Mouse (Mus musculus) hindlimb bud, embryonic 11.5 days (tissue): ENCODE measurements around the gene Rag1.

ENCODE experiments used
- DNase-seq: peaks from one replicate; pipeline ENCODE4 v3.0.0-alpha.2; 2012; ENCODE audit warnings: low read depth, low spot score; ENCODE audit errors: extremely low spot score

Gene Rag1

DNA sequence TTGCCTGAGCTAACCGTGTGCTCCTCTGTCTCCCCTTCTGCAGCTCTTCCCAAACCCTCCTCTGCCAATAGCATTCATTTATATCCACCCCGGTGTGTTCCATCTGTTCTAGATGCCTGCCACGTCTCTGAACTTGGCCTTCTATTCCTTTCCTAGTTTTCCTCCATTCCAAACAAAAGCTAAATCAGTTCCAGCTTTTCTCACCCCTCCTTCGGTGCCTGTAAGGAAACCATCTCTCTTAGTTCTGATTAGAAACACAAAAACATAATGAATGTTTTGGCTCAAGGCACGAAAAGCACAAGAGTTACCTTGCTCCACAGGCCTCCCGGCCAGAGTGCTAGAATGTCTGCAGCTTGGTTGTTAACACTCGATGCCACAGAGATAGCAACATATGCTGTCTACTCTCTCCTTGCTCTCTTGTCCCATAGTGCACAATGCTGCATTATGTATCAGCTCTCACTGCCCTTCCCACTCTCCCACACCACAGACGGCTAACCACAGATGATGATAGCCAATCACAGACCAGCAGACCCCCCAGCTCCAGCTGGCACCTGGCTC, at the start of gene Rag1, which contains the start of gene B230118H07Rik:
TSS of gene Rag1 (minus strand) at position 388 of the 558 bp plus-strand sequence.
TSS of gene B230118H07Rik (minus strand) at position 419 of the 558 bp plus-strand sequence.
- DNase-seq: no peak

DNA sequence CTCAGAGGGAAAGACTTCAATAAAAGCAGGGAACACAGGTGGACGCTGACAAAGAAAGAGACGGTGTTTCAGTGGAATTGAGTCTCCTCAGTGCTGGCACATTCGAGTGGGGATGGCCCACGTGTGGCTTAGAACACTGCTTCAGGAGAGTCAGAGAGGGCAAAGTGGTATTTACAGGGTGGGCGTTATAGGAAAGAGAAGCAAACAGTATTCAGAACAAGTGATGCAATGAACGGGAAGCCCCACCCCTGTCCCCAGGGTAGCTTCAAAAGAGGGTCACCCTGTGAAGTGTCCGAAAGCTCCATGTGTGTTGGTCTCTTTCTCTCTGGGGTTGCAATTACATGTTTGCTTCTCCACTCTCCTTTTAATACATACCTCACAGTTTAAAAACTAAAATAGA, 46.3 kb upstream of the Rag1 start:
- DNase-seq: no peak

DNA sequence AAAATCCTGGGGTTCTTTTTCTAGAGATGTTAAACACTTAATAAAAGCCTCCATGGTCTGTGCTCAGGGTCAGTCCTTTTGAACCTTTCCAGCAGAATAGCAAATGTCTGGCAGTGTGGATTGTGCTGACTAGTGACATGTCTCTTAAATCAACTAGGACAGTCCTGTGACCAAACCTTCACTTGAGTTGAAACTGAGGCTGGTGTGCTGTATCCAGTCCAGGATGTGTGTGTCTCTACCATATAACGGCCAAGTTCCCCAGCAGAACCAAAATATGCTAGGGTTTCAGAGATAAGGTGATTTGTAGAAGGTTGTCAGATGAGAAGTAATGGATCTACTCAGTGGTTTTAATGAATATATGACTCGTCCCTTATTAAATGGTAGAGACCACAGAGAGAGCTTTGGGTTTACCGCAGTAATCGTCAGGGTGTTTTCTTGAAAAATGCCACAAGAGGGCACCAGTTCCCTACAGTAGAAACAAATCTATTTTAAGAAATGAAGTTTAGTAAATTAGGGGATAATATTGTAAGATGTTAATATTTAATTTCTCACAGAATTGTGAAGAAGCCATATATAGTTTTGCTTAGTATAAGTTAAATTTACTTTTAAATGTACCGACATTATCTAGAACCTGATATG, 44.4 kb upstream of the Rag1 start:
- DNase-seq: no peak

DNA sequence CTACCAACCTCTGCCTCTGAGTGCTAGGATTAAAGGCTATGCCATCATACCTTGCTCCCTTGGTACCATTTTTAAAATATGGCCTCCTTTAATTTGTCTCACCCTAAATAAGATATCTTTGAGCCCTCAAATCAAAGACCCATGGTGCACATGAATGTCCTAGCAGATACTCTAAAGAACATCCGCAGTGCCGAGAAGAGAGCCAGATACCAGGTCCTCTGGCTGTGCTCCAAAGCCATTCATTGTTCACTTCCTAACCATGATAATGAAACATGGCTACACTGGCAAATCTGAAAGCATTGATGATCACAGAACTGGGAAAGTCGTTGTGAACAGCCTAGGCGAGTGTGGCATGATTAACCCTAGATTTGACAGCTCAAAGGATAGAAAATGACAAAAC, 43.7 kb upstream of the Rag1 start:
- DNase-seq: no peak

DNA sequence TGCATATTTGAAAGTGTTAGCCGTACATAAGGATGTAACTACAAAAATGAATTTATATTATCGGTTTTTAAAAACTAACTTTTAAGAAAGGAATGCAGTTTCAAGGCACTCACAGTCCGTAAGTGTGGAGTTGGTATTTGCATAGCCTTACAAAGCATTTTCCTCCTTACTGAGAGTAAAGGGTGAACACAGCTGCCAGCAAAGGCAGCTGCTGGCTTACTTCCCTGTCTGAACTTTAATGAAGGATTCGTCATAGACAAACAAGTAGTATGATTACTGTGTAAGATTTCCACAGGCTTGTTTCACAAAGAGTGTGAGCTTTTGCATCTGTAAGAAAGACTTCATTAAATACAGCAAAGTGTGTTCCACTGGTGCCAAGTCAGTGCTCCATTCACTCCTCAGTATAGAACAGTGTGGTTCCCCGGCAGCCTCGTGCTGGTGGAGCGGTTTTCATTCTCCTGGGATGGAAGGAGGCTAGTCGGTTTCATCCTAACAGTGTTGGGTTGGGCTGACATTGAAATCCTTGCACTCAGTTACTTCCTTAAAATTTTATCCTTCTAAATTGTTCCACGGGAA, 41.0 kb upstream of the Rag1 start:
- no peak for DNase-seq

DNA sequence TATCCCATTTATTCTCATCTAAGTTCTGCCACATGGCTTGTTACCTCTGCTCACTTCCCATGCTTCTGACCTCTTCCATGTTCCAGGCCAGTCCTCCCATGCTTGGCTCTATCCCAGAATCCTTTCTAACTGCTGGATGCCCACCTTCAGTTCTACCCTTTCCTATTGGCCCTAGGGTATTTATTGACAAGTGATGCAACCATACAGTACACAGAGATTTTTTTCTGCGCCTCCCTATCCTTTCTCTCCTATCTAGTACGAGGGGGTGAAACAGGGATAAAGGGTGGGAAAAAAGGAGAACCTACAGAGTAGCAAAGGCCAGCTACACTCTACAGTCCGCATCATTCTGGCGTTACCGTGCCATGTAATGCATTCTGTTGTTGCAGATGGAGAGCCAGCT, 38.7 kb upstream of the Rag1 start:
- DNase-seq: no peak

DNA sequence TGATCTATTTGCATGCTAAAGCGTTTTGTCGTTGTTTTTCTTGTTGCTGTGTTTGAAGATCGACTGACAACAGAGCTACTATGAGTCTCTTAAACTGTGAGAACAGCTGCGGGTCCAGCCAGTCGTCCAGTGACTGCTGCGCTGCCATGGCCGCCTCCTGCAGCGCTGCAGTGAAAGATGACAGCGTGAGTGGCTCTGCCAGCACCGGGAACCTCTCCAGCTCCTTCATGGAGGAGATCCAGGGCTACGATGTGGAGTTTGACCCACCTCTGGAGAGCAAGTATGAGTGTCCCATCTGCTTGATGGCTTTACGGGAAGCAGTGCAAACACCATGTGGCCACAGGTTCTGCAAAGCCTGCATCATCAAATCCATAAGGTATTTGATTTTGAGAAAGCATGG, 35.1 kb upstream of the Rag1 start:
- DNase-seq: no peak

DNA sequence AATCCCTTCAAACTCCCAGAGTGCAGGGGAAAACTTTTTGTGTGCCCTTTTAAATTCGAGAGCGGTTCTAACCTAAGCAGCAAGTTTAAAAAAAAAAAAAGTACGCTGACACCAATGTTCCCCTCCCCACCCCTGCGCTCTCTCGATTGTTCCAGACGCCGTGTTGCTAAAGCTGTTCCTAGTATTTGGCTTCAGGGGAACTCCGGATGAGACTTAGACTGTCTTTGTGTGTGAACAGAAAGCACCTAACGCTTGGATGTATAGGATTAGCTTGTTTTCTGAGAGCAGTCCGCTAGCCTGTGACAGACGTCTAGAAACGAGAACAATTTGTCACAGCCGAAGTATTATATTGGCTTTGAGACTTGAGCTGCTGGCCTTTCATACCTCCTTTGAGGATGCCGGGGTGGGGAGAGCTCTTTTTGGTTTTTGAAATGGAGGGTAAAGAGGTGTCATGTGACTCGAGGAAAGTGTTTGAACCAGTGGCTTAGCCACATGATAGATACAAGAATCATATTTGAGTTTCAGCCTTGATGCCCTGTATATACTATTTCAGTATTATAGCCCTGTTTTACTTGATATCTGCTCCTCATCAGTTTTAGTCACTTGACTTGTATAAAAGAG, 30.0 kb upstream of the Rag1 start:
- no peak for DNase-seq

DNA sequence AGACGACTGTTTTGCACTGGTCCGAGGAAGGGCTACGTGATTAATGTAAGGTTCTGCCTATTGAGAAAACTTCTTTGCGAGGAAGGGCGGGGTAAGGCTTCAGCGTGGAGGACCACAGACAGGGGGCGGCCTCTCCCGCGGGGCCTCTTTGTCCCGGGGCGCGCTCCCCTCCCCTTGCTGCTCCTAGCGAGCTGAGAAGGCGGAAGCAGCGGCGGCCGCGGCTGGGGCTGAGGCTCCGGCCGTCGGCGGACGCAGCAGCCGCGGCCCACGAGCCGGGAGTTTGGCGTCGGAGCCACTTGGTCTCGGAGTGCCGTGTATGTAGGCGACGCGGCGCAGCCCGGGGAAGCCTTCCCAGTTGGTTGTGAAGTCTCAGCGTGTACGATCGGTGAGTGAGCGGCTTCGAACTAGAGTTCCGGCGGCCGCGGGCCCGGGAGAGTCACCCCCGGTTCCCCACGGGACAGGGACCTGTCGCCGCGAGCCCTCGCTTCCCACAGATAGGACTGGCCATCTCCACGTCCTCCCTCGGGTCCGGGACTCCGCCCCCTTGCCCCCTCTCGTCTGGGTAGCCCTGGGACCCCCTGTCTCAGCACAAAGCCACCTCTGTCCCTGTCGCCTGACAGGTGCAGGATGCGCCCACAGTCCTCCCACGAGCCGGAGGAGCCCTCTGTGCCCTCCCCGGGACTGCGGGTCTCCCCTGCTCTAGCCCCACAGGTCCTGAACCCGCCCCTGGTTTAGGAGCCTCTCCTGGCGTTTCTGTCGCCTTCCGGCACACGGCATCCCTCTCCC, 29.1 kb upstream of the Rag1 start, which contains the start of gene Traf6:
TSS of gene Traf6 (plus strand) at position 194 of the 786 bp plus-strand sequence.
- no peak for DNase-seq

DNA sequence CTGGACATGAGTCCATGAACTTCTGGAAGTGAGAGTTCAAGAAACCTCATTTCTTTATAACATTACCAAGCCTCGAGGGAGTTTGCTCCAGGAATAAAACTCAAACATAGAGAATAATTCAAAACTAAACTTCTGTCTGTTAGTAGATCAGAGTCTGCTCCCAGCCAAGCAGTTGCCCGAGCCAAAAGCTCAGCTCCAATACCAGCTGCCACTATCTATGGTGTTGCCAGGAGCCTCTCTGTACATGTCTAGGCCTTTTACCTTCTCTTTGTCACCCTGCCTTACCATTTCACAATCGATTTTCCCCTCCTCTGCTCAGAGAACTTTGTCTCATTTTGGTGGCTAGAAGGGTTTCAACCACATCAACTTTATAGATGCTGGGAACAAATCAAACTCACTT, 24.2 kb upstream of the Rag1 start:
- DNase-seq: no peak

DNA sequence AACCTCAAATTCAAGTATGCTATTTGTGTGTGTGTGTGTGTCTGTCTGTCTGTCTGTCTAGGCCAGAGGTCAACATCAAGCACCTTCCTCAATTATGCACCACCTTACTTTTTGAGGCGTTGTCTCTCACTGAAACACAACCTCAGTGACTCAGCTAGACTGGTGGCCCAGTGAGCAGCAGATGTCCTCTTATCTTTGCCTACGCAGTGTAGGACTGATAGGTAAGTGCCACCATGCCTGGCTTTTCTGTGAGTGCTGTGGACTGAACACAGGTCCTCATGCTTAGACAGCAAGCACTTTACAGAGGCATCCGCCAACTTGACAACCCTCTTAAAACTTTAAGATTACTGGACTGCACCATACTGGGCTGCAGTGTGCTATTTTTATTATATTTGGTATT, 19.4 kb upstream of the Rag1 start:
- DNase-seq: no peak

DNA sequence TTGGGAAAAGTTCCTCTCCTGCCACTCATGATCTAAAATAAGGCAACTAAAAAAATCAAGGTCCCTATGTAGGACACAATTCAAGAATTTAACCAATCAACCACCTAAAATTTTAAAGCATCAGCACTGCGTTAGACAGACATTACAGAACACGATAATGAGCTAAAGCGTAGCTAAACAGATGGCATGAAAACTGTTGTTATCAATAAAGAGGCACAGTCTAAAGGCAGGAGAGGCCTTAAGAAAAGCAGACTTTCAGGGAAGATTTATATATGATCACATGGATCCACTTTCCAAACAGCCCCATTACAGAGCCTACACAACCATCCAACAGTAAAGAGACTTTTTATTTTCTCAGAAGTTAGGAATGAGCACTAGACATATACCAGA, 16.4 kb upstream of the Rag1 start:
- no peak for DNase-seq

DNA sequence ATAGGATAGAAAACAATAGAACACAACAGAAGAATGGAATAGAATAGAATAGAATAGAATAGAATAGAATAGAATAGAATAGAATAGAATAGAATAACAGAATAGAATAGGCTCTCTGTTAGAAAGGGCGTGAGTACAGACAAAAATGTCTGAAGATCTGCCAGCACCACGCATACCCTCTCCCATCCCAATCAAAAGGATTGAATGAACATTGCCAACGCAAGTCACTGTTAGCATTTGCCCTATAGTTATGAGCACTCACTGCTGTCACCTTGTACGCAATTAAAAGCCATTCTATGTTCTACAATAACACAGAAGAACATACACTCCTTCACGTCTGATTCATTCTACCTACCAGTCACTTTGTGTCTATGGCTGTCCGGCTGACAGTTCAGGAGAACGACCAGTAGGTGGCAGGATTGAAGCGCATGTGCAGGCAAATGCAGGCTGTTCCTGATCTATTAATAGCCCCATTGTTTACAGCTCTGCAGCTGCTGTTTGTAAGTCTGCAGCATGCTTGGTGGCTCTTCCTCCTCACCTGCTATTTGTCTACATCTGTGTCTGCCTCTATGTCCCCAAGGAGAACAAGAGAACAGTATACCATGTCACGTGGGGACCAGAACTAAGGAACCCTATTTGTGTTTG, 15.9 kb upstream of the Rag1 start:
- DNase-seq: peak; percentile 62

DNA sequence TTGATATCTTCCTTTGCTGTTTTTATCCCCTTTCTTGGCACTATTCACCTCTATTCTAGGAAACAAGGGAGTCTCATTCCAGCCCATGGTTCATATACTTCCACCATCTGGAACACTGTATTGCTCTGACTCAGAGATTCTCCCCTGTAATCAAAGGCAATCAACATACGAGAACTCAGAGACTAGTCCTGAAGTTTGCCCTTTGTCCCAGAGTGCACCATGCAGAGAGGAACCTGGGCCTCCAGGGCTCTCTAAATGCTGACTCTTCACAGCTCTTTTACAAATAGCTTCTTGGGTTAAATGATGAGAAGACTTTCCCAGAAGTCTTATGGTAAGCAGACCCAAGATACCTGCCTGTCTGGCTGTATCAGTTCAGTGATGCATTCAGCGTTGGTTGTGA, 11.2 kb upstream of the Rag1 start:
- DNase-seq: no peak

DNA sequence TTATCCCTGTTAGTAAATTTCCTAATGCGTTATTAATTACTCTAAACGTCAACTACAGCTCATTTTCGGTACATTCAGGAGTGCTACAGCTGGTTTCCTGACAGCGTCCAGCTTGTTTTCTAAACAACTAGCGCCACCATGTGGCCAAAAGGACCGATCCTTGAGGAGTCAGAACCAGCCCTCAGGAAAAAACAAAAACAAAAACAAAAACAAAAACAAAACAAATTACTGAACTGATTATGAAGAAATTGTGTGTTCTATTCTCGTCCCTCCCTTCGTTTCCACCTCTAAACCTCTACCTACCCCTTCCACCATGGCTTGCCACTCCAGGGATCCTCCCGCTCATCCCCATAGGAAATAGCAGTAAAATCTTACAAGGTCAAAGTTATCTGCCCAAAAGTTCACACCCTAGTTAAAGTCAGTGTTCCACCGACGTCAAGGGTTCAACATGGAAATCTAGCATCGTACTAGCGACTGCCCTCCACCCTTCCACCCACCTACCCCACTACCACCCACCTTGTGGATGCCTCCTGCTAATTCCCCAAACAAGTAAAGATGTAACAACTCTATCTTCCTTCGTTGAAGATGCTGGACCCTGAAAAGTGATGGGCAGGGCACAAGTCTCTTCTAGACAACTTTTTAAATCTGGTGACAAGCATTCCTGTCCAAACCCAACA, 3.8 kb upstream of the Rag1 start:
- DNase-seq: peak; percentile 67

DNA sequence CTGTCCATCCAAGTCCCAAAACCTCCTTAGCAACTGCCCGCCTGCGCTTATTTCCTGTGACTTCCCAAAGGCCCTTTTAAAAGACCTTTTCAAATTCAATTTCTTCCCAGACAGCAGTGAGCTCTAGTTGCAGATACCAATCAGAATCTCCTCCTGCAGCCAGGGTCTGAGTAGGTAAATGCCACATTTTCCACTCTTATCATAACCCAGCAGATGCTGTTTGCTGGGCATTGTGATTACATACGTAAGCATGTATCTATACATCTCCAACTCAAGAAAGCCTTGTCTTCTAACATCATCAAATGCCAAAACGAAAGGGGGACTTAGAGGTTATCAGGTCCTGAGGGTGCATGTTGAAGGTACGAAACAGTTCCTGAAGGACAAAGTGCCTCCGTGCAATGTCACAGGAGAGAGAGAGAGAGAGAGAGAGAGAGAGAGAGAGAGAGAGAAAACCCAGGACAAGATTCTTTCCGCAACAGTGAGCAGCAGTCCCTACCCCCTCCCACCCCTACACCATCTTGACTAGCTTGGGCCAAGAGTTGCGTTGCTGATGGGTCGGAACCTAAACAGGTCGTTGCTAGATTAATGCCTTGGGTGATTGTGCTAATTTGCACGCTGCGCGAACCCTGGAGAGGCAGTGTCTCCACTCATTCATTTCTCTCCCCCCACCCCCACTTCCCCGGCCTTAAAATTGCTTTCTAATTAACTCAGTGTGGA, 3.1 kb upstream of the Rag1 start:
- DNase-seq: no peak

DNA sequence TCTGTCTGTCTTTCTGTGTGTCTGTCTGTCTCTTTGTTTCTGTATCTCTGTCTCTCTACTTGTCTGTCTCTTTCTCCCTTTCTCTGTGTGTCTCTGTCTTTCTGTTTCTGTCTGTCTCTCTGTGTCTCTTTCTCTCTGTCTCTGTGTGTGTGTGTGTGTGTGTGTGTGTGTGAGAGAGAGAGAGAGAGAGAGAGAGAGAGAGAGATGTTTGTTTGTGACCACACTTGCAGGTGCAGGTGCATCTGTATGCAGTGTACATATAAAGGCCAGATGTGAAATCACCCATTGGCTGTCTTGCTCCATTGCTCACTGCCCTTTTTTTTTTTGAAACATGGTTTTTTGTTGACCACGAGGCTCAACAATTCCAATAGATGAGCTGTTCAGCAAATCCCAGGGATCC, 1.1 kb upstream of the Rag1 start:
- no peak for DNase-seq

DNA sequence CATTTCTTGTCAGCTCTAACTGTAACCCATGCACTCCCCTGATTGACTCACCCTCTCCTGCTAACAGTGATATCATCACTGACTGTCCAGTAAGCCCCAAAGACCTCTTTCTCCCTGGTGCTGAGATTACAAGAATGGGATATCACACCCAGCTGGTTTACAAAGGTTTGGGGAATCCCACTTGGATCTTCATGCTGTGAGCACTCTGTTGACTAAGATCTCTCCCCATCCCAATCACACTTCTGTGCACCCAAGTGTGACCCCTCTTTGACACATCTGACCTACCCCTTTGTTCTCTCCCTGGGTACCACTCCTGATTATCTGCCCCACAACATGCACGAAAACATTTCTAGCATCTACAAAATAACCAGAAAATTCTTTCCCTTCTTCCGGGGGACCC, 940 bp downstream of the Rag1 start:
- DNase-seq: no peak

DNA sequence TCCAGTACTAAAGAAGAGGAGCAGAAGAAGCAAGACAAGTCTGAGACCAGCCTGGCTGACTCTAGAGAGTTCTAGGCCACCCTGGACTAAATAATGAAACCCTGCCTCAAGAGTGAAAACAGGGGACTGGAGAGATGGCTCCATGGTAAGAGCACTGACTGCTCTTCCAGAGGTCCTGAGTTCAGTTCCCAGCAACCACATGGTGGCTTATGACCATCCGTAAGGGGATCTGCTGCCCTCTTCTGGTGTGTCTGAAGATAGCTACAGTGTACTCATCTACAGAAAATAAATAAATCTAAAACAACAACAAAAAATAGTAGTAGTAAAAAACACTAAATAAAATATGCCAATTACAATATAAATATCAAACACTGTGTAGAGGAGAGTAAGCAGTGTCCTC, 3.5 kb downstream of the Rag1 start:
- DNase-seq: no peak

DNA sequence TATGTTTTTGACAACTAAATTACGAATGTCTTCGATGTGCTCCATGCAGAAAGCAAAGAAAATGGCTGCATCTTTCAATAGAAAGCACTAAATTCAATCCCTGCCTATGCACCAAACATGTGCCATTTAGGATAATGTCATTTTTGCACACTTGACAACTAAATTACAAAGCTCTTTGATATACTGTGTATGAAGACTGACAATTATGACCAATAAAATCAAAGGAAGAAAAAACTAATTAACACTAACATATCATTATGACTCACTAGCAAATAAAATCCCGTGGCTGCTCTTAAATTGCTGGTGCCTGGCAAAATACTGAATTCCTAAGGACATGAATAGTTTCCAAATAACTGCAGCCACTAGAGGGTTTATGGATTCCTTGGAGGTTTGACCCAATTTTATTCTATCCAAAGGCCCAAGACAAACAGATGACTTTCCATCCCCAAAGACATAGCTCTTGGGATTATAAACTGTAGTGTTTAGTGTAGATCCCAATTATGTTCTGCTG, 9.4 kb downstream of the Rag1 start:
- DNase-seq: no peak
